Mouse (Mus musculus): ENCODE data around the gene Aars.
"Not testable (repeated sequence)": the region's sequence is repeated elsewhere in the genome, so short reads cannot be mapped to it uniquely, and the experiment has no call there.

The Aars gene

DNA sequence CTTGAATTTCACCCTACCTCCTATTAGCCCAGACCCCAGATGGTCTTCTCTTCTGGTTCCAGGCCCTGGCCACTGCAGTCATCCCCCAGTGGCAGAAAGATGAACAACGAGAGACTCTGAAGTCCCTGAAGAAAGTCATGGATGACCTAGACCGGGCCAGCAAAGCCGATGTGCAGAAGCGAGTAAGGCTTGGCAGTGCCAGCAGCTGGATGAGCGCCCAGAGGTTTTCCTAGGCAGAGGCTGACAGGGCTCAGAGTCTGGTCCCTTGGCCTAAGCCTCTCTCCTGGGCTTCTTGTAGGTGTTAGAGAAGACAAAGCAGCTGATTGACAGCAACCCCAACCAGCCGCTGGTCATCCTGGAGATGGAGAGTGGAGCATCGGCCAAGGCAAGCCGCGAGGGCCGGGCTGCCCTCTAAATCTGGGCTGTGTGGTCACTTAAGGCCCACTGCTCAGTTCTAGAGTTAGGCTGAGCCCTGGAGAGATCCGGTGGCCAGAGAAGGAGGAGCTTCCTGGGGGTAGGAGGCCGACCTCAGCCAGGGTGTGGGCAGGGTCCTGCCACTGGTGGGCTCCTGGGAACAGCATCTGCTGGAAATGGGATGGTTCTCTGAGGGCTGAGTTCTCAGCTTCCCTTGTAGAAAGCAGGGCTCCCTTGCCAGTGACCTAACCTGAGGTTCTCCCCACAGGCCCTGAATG, 21.0 kb downstream of the Aars start:
- DNase-seq (ENCODE audit: low read depth, low spot score) = no peak

GRCm38 (mm10) chr8:111055031-111055634, 22.2 kb downstream of the Aars start:
- DNase-seq (ENCODE audit: low read depth, low spot score) = no peak

DNA sequence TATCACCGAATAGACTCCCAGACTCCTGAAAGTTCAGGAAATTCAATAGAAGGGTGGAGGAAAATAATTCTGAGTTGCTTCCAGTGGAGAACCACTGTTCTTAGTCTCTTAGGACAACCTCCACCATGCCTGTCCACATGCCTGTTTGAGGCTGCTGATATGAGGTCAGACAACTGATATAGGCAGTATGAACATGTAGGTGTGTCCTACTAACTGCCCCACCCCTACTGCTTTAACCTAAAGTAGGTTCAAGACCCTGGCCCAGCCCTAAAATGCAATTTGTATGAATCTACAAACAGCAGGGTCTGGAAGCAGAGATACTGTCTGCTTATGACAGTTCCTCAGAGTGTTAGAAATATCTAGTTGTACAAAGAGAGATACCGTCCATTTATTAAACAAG, 22.7 kb downstream of the Aars start:
- no peak for DNase-seq (ENCODE audit: low read depth, low spot score)

- peak; percentile 94 for DNase-seq (ENCODE audit: low read depth, low spot score)
Measured at GRCm38 (mm10) chr8:111056158-111056663, 23.3 kb downstream of the Aars start, which contains the start of gene Exosc6. Exosc6 (plus strand) TSS chr8:111056339.

DNA sequence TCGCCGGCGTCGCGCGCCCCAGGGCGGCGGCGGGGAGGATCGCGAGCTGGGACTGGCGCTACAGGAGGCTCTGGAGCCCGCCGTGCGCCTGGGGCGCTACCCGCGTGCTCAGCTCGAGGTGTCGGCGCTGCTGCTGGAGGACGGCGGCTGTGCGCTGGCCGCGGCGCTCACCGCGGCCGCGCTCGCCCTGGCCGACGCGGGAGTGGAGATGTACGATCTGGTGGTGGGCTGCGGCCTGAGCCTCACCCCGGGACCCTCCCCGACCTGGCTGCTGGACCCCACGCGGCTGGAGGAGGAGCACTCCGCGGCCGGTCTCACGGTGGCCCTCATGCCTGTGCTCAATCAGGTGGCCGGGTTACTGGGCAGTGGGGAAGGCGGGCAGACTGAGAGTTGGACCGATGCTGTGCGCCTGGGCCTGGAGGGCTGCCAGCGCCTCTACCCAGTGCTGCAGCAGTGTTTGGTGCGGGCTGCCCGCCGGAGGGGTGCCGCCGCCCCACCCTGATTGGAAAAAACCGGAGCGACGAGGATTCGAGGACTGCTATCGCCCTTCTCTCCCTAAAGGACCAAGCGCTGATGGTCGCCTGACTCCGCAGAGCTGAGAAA, 23.8 kb downstream of the Aars start:
- peak; percentile 19 for DNase-seq (ENCODE audit: low read depth, low spot score)

GRCm38 (mm10) chr8:111058946-111059572, 26.1 kb downstream of the Aars start:
- no peak for DNase-seq (ENCODE audit: low read depth, low spot score)

DNA sequence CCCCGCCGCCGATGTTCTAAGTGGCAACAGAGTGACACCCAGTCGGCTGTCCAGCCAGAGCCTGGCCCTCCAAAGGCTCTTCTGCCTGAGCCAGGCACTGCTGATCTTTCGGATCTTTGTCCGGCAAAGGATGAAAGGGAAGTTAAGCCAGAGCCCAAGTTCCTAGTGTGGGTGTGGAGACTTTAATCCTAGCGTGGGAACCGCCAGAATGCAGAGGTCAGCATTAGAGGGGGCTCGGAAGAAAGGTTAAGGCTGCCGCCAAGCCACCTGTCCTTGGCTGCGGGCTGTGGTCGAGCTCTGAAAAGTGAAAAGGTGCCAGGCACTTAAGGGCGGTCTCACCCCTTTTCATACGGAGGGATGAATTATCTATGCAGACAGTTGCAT, 28.7 kb downstream of the Aars start:
- DNase-seq (ENCODE audit: low read depth, low spot score) = no peak

DNA sequence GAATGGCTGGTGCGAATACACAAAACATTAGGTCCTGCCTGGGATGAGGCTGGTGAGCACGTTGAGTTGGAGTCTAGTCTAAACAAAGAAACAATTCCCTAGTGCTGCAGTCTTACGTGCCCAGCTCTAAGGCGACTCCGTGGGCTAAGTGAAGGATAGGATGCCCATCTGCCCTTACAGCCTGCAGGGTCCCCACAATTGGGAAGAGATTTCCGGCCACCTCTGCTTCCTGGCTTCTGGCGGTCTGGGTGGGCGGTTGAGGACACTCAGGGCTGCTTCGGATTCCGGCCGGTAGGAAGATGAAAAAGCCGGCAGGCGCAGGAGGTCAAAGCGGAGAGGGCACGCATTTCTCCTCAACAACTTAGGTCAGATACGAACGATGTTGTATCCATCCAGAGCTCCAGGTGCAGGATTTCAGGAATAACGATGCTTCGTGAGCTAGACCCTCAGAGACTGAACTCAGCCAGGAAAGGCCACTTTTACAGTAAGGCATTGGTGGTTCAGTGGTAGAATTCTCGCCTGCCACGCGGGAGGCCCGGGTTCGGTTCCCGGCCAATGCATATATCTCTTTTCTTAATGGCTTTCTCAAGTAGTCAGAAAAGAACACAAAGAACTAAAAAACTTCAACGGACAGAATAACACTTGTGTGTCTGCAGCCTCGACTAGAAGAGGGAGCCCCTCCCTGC, 29.3 kb downstream of the Aars start:
- peak; percentile 93 for DNase-seq (ENCODE audit: low read depth, low spot score)

DNA sequence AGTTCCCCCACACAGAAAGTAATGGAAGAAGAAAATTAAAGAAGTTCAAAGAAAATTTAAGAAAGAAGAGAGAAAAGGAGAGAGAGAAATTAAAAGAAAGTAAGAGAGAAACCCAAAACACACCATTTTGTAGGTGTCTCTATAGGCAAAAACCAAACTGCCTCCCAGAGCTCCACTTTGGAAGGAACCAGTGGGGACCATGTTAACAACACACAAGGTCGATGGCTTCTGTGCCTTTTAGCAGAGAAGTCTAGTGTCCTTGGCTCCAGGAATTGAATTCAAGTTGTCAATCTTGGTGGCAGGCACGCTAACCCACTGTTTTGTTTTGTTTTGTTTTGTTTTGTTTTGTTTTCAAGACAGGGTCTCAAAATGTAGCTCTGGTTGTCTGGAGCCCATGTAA, 29.9 kb downstream of the Aars start:
- DNase-seq (ENCODE audit: low read depth, low spot score) = no peak

GRCm38 (mm10) chr8:111066308-111066707, 33.4 kb downstream of the Aars start:
- DNase-seq (ENCODE audit: low read depth, low spot score) = no peak

- no peak for DNase-seq (ENCODE audit: low read depth, low spot score)
Measured at GRCm38 (mm10) chr8:111067439-111067838, 34.5 kb downstream of the Aars start.

GRCm38 (mm10) chr8:111068660-111069059, 35.7 kb downstream of the Aars start:
- not testable (repeated sequence) for DNase-seq (ENCODE audit: low read depth, low spot score)

- DNase-seq (ENCODE audit: low read depth, low spot score) = no peak
Measured at GRCm38 (mm10) chr8:111075926-111076325, 43.0 kb downstream of the Aars start.

DNA sequence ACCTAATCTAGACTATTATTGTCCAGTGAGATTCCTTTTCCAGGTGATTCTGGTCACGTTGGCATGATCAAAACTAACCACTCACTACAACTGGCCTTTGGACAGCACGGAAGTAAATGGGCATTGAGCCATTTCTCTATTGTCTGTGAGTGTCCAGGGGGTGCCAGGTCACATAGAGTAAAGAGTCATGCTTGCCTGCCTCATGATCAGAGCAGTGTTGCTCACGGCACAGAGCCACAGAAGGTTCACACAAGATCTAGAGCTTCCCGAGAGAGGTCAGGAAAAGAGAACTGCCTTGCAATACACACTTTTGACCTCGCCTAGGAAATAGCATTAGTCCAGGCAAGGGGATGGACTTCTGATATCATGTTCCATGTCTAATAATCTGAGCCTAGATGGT, 46.5 kb downstream of the Aars start:
- DNase-seq (ENCODE audit: low read depth, low spot score) = no peak

DNA sequence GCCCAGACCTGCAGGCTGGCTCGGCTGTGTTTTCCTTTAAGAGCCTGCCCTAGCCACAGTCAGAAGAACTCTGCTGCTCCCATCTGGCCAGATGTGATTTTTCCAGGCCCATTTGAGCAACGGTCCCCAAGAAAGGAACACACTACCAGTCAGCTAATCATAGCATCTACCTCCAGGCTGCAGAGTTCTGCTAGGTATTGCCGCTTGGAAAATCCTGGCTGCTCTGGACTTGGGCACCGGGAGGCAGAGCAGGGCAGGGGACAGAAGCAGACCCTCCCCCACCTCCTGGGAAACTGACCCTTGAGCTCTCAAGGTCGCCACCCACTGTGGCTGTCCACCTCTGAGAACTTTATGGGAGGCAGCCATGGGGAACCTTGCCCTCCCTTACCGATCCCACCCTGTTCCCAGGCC, 46.9 kb downstream of the Aars start:
- DNase-seq (ENCODE audit: low read depth, low spot score) = peak; percentile 26

GRCm38 (mm10) chr8:111081580-111082258, 48.8 kb downstream of the Aars start:
- DNase-seq (ENCODE audit: low read depth, low spot score) = no peak

- DNase-seq (ENCODE audit: low read depth, low spot score) = not testable (repeated sequence)
Measured at GRCm38 (mm10) chr8:111083936-111084335, 51.0 kb downstream of the Aars start.

DNA sequence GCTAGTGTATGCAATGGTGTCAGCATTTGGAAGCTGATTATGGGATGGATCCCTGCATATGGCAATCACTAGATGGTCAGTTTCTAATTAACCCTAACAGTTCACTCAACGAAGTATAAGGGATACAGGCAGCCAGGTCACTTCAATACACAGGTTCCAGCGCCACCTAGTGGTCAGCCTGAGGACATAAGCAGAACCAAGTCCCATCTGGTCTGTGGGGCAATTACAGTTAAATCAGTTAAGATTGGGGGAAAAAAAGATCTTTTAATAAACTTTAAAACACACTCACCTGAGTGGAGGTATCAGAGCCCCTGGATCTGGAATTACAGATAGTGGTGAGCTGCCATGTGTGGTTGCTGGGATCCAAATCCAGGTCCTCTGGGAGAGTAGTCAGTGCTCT, 57.2 kb downstream of the Aars start:
- peak; percentile 78 for DNase-seq (ENCODE audit: low read depth, low spot score)

- DNase-seq (ENCODE audit: low read depth, low spot score) = no peak
Measured at GRCm38 (mm10) chr8:111091706-111092105, 58.8 kb downstream of the Aars start.

- not testable (repeated sequence) for DNase-seq (ENCODE audit: low read depth, low spot score)
Measured at GRCm38 (mm10) chr8:111092326-111092725, 59.4 kb downstream of the Aars start, which contains the start of gene Clec18a. Clec18a (minus strand) TSS chr8:111092426.
